14 mouse cellular contexts compared by ENCODE assay signal in genomic region chr5:113121591-113121875, GRCm38 (mm10). TPM values are rescaled to one million over a fixed set of nuclear protein-coding genes. Genes with fewer than 3 reads are reported as not detected.
DNase-seq lines count a peak whose midpoint lies in the region; ATAC-seq and TF ChIP-seq lines count a peak whose summit lies in the region.
"Had no signal": no experiment of that assay in that cellular context is flagged by ENCODE, and none has a peak within 500 bp of the region (broad histone marks: within the 10 kb centered on the region; RNA-seq: fewer than 3 reads in every experiment).

No protein-coding gene starts in this region.

- H3K4me1 ChIP-seq in kidney, adult 2 months (ENCODE audit: control insufficient read depth, insufficient read depth, low read length): peaks cover 12% of the 10 kb centered on the region
- peaks cover 30% of the 10 kb centered on the region for H3K4me1 ChIP-seq in neural tube, embryonic 12.5 days
- H3K4me1 ChIP-seq in neural tube, embryonic 15.5 days: peaks cover 38% of the 10 kb centered on the region
- H3K4me1 ChIP-seq in intestine, embryonic 16.5 days (ENCODE audit: control insufficient read depth, insufficient read depth, low read length): peaks cover 36% of the 10 kb centered on the region

- H3K9ac ChIP-seq in neural tube, embryonic 12.5 days: no peak overlapping the region
- H3K9ac ChIP-seq in neural tube, embryonic 15.5 days (replicated peaks): no peak overlapping the region; the same call in 1 of the 2 replicates
- peak overlapping the region; percentile 34; the same call in 1 of the 2 replicates for H3K9ac ChIP-seq in intestine, embryonic 16.5 days (ENCODE audit: low read depth, low read length)

- H3K9me3 ChIP-seq in neural tube, embryonic 12.5 days: no peaks in the 10 kb centered on the region
- H3K9me3 ChIP-seq in neural tube, embryonic 15.5 days (replicated peaks): no peaks in the 10 kb centered on the region
- H3K9me3 ChIP-seq in intestine, embryonic 16.5 days (ENCODE audit: control insufficient read depth, low read length): no peaks in the 10 kb centered on the region

- no peak overlapping the region for H3K4me3 ChIP-seq in kidney, adult 2 months (ENCODE audit: insufficient read depth, low read depth, low read length)
- no peak overlapping the region for H3K4me3 ChIP-seq in neural tube, embryonic 12.5 days
- no peak overlapping the region for H3K4me3 ChIP-seq in neural tube, embryonic 15.5 days (replicated peaks)
- no peak overlapping the region for H3K4me3 ChIP-seq in intestine, embryonic 16.5 days (ENCODE audit: low read length)

- ATAC-seq in neural tube, embryonic 12.5 days (ENCODE audit: low FRiP score, low read depth): no peak
- ATAC-seq in neural tube, embryonic 15.5 days (ENCODE audit: low FRiP score): no peak
- no peak for ATAC-seq in intestine, embryonic 16.5 days

- peak overlapping the region; percentile 18; the same call in 1 of the 2 replicates for H3K27ac ChIP-seq in kidney, adult 2 months (ENCODE audit: insufficient read depth, low read depth, low read length)
- H3K27ac ChIP-seq in neural tube, embryonic 12.5 days: no peak overlapping the region
- no peak overlapping the region for H3K27ac ChIP-seq in neural tube, embryonic 15.5 days (replicated peaks)
- peak overlapping the region; percentile 70 for H3K27ac ChIP-seq in intestine, embryonic 16.5 days (ENCODE audit: low read length)

- no peak for TF ChIP-seq POLR2A in kidney, adult 2 months (IDR thresholded peaks at IDR 0.05; ENCODE audit: low read depth, low read length)

- no peak for TF ChIP-seq CTCF in kidney, adult 2 months (conservative IDR thresholded peaks at IDR 0.05; ENCODE audit: insufficient read depth, insufficient read length, low read depth, low read length)

- no peaks in the 10 kb centered on the region for H3K27me3 ChIP-seq in kidney, adult 2 months (replicated peaks; ENCODE audit: control insufficient read depth, insufficient read depth, low read length)
- no peaks in the 10 kb centered on the region for H3K27me3 ChIP-seq in neural tube, embryonic 12.5 days (replicated peaks)
- no peaks in the 10 kb centered on the region for H3K27me3 ChIP-seq in neural tube, embryonic 15.5 days (replicated peaks)
- H3K27me3 ChIP-seq in intestine, embryonic 16.5 days (replicated peaks; ENCODE audit: control insufficient read depth, insufficient read depth, low read length): no peaks in the 10 kb centered on the region

- H3K36me3 ChIP-seq in kidney, adult 2 months (ENCODE audit: control insufficient read depth, insufficient read depth, low read length): no peaks in the 10 kb centered on the region
- no peaks in the 10 kb centered on the region for H3K36me3 ChIP-seq in neural tube, embryonic 12.5 days
- H3K36me3 ChIP-seq in neural tube, embryonic 15.5 days: no peaks in the 10 kb centered on the region
- H3K36me3 ChIP-seq in intestine, embryonic 16.5 days (ENCODE audit: control insufficient read depth, insufficient read depth, low read length): no peaks in the 10 kb centered on the region; the same call in 1 of the 2 replicates

- DNase-seq in kidney, adult 2 months: no peak
- DNase-seq in kidney, postnatal 25 days: no peak
- no peak for DNase-seq in right cerebral cortex, postnatal 10 days (ENCODE audit: low spot score in 2 of 2)
- no peak for DNase-seq in urinary bladder, postnatal 36 days (ENCODE audit: low spot score in 2 of 2)
- DNase-seq: adrenal gland, postnatal 36 days; cerebellum, adult 11-12 months; embryo, embryonic 11 days; heart, postnatal 4 days; kidney, postnatal 36 days; lung, postnatal 14 days; thymus, postnatal 14 days had no signal

- H3K4me2 ChIP-seq in neural tube, embryonic 12.5 days (replicated peaks): peak overlapping the region; percentile 7; the same call in 1 of the 2 replicates
- H3K4me2 ChIP-seq in neural tube, embryonic 15.5 days: no peak overlapping the region
- no peak overlapping the region for H3K4me2 ChIP-seq in intestine, embryonic 16.5 days (ENCODE audit: low read depth, low read length)

- 67% methylated on average over 6 of the region's 6 CpGs for WGBS in kidney, adult 2 months
- 74% methylated on average over 6 of the region's 6 CpGs for WGBS in neural tube, embryonic 12.5 days
- 80% methylated on average over 6 of the region's 6 CpGs for WGBS in neural tube, embryonic 15.5 days
- WGBS in intestine, embryonic 16.5 days: 47% methylated on average over 6 of the region's 6 CpGs

RNA-seq across cellular contexts. Expression of gene Crybb3, which starts 40.1 kb away (rescaled TPM):
- polyA plus RNA-seq in kidney, adult 2 months (2012; rRNA removed): 1.5 and 2.8 TPM in 2 replicates
- 0.32 and 0.42 TPM in 2 replicates for polyA plus RNA-seq in neural tube, embryonic 12.5 days (2016; fragmentation: Nextera tagmentation; extraction: Ambion mirVana)
- polyA plus RNA-seq in neural tube, embryonic 15.5 days (2015; fragmentation: Nextera tagmentation; extraction: Ambion mirVana): 1.2 and 1.5 TPM in 2 replicates
- polyA plus RNA-seq in intestine, embryonic 16.5 days (2015; fragmentation: Nextera tagmentation; extraction: Ambion mirVana): 0.35 and 0.56 TPM in 2 replicates

RNA-seq across cellular contexts. Expression of gene Crybb2, which starts 51.6 kb away (rescaled TPM):
- polyA plus RNA-seq in kidney, adult 2 months (2012; rRNA removed): not detected in 2 replicates
- not detected in 2 replicates for polyA plus RNA-seq in neural tube, embryonic 12.5 days (2016; fragmentation: Nextera tagmentation; extraction: Ambion mirVana)
- not detected in 2 replicates for polyA plus RNA-seq in neural tube, embryonic 15.5 days (2015; fragmentation: Nextera tagmentation; extraction: Ambion mirVana)
- not detected in 2 replicates for polyA plus RNA-seq in intestine, embryonic 16.5 days (2015; fragmentation: Nextera tagmentation; extraction: Ambion mirVana)

Comparison
In these comparisons a context has a peak if more than half of its experiments do, and no peak if none do; other contexts are left out.
1. H3K27ac ChIP-seq: peak in kidney, adult 2 months (single experiment) and intestine, embryonic 16.5 days (single experiment); none in neural tube, embryonic 12.5 days (single experiment) and neural tube, embryonic 15.5 days (single experiment).